Mouse (Mus musculus) heart, adult 10 weeks (tissue): ENCODE results near the gene Sqor. TPM values are rescaled to one million over a fixed set of nuclear protein-coding genes. Genes with fewer than 3 reads are reported as not detected.

Experiments used
- polyA plus RNA-seq: library from polyadenylated mRNA; stranded (reverse); fragments of 350-450 nt; fragmentation: Illumina TruSeq; extraction: RNeasy Lipid Tissue Mini Kit (QIAGEN cat#74804); gene quantifications from one replicate; pipeline ENCODE4 v1.2.3, GENCODE M21; 2014; ENCODE audit warnings: low read depth, low replicate concordance

Gene Sqor
- polyA plus RNA-seq = 60.6 TPM

DNA sequence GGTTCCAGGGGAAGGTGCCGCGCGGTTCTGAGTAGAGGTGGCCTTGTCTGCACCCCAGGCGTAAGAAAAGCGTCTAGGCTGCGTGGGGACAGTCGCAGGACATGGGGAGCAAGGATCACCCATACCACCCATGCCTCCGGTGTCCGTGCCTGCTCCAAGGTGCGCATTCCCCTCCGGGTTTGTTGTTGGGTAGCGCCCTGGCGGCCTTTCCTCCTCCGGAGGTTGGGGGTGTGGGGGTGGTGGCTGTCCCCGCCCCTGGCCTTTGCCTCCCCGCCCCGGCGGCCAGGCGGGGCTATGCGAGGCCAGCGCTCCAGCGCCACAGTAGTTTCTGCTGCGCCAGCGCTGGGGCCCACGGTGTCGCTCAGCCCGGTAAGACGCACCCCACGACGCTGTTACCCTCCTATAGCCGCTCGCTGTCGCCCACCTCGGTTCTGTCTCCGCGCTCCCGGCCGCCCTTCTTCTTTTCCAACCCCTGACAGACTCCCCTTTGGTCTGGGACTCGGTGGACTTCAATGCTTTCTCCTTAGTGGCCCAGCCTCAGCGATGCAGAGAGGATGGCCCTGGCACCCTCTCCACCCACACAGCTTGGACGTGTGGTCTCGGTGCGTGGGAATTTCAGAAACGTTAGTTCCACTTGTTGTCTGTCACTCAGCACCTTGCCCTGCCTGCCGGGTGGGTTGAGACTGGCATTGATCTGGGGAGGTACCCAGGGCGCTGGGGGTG is at the start of gene Sqor:
TSS of gene Sqor (plus strand) at position 167 of the 723 bp plus-strand sequence.

DNA sequence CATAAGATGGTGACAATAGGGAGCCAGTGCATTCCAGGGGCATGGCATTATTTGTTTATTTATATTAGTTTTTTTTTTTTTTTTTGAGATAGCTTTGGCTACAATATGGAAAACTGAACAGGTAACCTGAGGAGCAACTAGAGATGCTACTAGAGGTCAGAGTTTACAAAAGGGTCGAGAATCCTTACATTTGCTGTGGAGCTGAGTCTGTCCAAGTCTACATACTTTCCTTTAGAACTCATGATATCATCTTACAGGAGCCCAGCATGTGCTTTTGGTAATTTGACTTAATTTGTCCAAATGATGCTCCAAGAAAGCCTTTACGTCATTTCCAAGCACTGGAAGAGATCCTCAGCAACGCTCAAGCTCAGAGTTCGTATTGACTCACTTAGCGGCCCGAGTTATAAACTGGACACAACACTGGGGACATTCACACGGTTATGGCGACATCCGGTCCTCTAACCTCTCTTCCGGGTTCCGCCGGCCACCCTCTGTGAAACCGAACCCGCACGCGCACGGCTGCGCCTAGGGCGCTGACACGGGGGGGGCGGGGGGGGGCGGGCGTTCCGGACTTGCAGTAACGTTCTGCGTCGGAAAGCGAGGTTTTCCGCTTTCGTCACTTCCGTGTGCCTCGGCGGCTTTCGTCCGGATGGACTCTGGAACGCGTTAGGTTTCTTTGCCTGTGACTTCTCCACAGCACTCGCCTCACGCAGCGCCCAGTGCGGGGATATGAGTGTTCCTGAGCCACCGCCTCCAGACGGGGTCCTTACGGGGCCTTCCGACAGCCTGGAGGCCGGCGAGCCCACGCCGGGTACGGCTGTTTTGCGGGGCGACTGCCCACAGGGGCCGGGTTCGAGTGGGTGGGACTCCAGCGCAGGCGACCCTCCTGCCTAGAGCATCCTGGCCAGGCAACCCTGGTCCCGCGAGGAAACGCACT is 26.9 kb upstream of the Sqor start, which contains the start of gene Bloc1s6:
TSS of gene Bloc1s6 (plus strand) at position 610 of the 937 bp plus-strand sequence.

Other genes starting within 250 kb of the Sqor start
- gene Gatm, start 153.9 kb upstream of the Sqor start, polyA plus RNA-seq = 3.5 TPM
- gene AA467197, start 128.3 kb upstream of the Sqor start, polyA plus RNA-seq = 0.76 TPM
- gene Slc30a4, start 62.6 kb upstream of the Sqor start, polyA plus RNA-seq = 8.0 TPM
- gene Bloc1s6, start 26.7 kb upstream of the Sqor start, polyA plus RNA-seq = 30.8 TPM